Mouse (Mus musculus): ENCODE data around the gene Iffo1.

- TF ChIP-seq CTCF (IDR thresholded peaks at IDR 0.05): no peak
- no peak for TF ChIP-seq POLR2A (IDR thresholded peaks at IDR 0.05; ENCODE audit: insufficient read depth, low read depth, low read length)
These were observed 12.6 kb upstream of the Iffo1 start for GRCm38 (mm10) chr6:125132470-125132869.

Measured in heart, adult 2 months (tissue).